Mouse (Mus musculus) heart, postnatal 14 days (tissue): ENCODE measurements around the gene Olfr1378. TPM values are rescaled to one million over a fixed set of nuclear protein-coding genes. Genes with fewer than 3 reads are reported as not detected.

ENCODE experiments used
- total RNA-seq, 2 experiments: library from RNA; stranded (reverse); gene quantifications; 2 replicates each; pipeline ENCODE4 v1.2.3; 2021

Olfr1378 gene
- total RNA-seq, 2 experiments from 2014 or later = not detected

Other genes starting within 250 kb of the Olfr1378 start
- 1 to 10 TPM; 5.0 to 5.3 TPM for gene Zfp354c, start 138.8 kb upstream of the Olfr1378 start, total RNA-seq
- gene Zfp879, start 125.0 kb upstream of the Olfr1378 start, total RNA-seq = 1 to 10 TPM in 1 of 2 experiments, under 1 TPM in 1; 0.76 to 1.1 TPM
- gene Grm6, start 115.8 kb upstream of the Olfr1378 start, total RNA-seq = not detected
- 1 to 10 TPM in 1 of 2 experiments, under 1 TPM in 1; 0.78 to 1.3 TPM for gene Zfp454, start 78.9 kb upstream of the Olfr1378 start, total RNA-seq
- gene Zfp2, start 50.4 kb upstream of the Olfr1378 start, total RNA-seq = 1 to 10 TPM; 2.6 to 3.2 TPM
- 1 to 10 TPM in 1 of 2 experiments, under 1 TPM in 1; 0.96 to 1.7 TPM for gene Zfp354b, start 34.9 kb upstream of the Olfr1378 start, total RNA-seq
- gene 4933414I15Rik, start 22.8 kb upstream of the Olfr1378 start, total RNA-seq = not detected
- gene Prop1, start 12.8 kb upstream of the Olfr1378 start, total RNA-seq = not detected
- not detected for gene Olfr1377, start 15.4 kb downstream of the Olfr1378 start, total RNA-seq
- gene Olfr51, start 37.1 kb downstream of the Olfr1378 start, total RNA-seq = not detected
- gene Olfr54, start 47.7 kb downstream of the Olfr1378 start, total RNA-seq = not detected
- gene Olfr1375, start 81.6 kb downstream of the Olfr1378 start, total RNA-seq = not detected
- gene Zfp354a, start 92.7 kb downstream of the Olfr1378 start, total RNA-seq = 1 to 10 TPM; 1.7 to 2.1 TPM